Mouse (Mus musculus) embryonic facial prominence, embryonic 13.5 days (tissue): Measurements from ENCODE around the gene Sco2. TPM values are rescaled to one million over a fixed set of nuclear protein-coding genes. Genes with fewer than 3 reads are reported as not detected.

ENCODE experiments used
- ATAC-seq: fragments of 200-750 bp; cut with Nextera tagmentation; 2 replicates; pipeline ENCODE4 v1.8.0; 2017; ENCODE audit warnings: low read depth; ENCODE audit not compliant: insufficient number of reproducible peaks, insufficient read depth, low FRiP score, low TSS enrichment
- H3K27ac ChIP-seq: fragments of 300-500 bp; sonication (generic); 2 replicates; pipeline ENCODE4 v1.5.1; 2015; ENCODE audit warnings: moderate library complexity, mild to moderate bottlenecking, inconsistent platforms
- H3K27me3 ChIP-seq: fragments of 300-500 bp; sonication (generic); 2 replicates; pipeline ENCODE4 v1.6.1; 2015; ENCODE audit warnings: mild to moderate bottlenecking, inconsistent platforms
- H3K36me3 ChIP-seq: fragments of 300-500 bp; sonication (generic); 2 replicates; pipeline ENCODE4 v1.6.1; 2015; ENCODE audit warnings: mild to moderate bottlenecking, inconsistent platforms
- H3K4me1 ChIP-seq: fragments of 300-500 bp; sonication (generic); 2 replicates; pipeline ENCODE4 v1.6.1; 2015; ENCODE audit warnings: inconsistent platforms
- H3K4me2 ChIP-seq: fragments of 300-500 bp; sonication (generic); 2 replicates; pipeline ENCODE4 v1.6.1; 2015; ENCODE audit warnings: moderate library complexity, mild to moderate bottlenecking, inconsistent platforms
- H3K4me3 ChIP-seq: fragments of 300-500 bp; sonication (generic); 2 replicates; pipeline ENCODE4 v1.5.1; 2015; ENCODE audit warnings: mild to moderate bottlenecking, inconsistent platforms
- H3K9ac ChIP-seq: fragments of 300-500 bp; sonication (generic); 2 replicates; pipeline ENCODE4 v1.6.1; 2015; ENCODE audit warnings: mild to moderate bottlenecking, inconsistent platforms
- H3K9me3 ChIP-seq: fragments of 300-500 bp; sonication (generic); 2 replicates; pipeline ENCODE4 v1.6.1; 2016; ENCODE audit warnings: inconsistent platforms
- WGBS: fragments of 180-500 bp; shearing (Covaris S2); methylation state at CpG from one replicate; pipeline ENCODE4 v1.1.7; 2015; ENCODE audit warnings: mixed read lengths; 5-methylcytosine and 5-hydroxymethylcytosine counted together
- polyA plus RNA-seq: library from polyadenylated mRNA; unstranded; fragments of >200 nt; fragmentation: Nextera tagmentation; extraction: Ambion mirVana; gene quantifications from 2 replicates; pipeline ENCODE4 v1.2.1, GENCODE M21; 2015

Sco2 gene
- polyA plus RNA-seq = 4.6 and 4.7 TPM in 2 replicates

DNA sequence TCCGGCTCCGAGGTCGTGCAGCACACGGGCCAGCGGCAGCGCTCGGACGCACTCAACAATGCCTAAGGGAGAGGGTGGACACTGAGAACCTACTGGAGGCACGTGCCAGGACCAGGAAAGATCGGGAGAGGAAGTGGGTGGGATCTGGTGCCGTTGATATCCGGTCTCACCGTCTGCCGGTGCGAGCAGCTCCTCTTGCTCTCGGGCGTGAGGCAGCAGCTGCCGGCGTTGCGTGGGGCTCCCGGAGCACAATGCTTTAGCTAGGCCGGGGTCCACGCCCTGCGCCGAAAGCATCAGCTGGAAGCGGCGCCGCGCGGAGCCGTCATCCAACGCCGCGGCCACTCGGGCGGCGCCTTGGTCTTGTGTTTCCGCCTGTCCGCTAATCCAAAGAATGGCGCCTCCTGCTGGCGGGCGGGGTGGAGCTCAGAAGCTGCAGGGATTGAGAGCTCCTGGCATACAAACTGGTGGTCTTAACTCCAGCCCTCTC, at the start of gene Sco2:
Gene Sco2 (minus strand): TSS at position 85 of the 487 bp plus-strand sequence.
- Histone ChIP-seq H3K36me3 (peaks cover 41% of the 10 kb centered on the region), H3K4me2 (peak within 1 kb of the TSS; percentile 91), H3K9ac (peak within 1 kb of the TSS; percentile 81), H3K4me3 (peak within 1 kb of the TSS; percentile 72), H3K27me3 (peaks cover 31% of the 10 kb centered on the region), H3K9me3 (no peaks in the 10 kb centered on the region), H3K4me1 (peaks cover 36% of the 10 kb centered on the region), H3K27ac (peak within 1 kb of the TSS; percentile 88)
- under 1% methylated on average over 42 of the region's 42 CpGs for WGBS
- ATAC-seq = peak; percentile 67

DNA sequence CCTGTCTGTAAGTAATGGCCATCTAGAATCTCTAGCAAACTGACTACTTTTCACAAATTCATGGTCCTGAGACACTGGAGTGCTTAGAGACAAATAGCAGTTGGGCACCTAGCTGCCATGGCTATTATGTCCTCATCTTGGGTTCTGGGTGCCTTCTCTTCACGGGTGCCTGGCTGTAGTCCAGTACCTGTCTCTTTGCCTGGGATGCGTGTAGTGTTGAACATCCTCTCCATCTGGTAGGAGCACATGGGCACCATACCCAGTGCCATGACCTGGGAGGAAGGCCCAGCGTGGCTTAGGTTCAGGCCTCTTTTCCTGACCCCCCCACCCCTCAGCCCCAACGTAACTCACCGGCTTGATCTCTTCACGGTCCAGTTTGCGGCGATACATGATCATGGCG, 48.3 kb upstream of the Sco2 start:
- no peak for ATAC-seq
- no peaks in the 10 kb centered on the region for H3K27me3 ChIP-seq
- 88% methylated on average over 9 of the region's 9 CpGs for WGBS
- H3K36me3 ChIP-seq = peaks cover 39% of the 10 kb centered on the region
- no peaks in the 10 kb centered on the region for H3K9me3 ChIP-seq
- no peak overlapping the region for H3K4me3 ChIP-seq
- no peak overlapping the region for H3K27ac ChIP-seq
- H3K4me2 ChIP-seq = no peak overlapping the region
- H3K9ac ChIP-seq = no peak overlapping the region
- H3K4me1 ChIP-seq = peaks cover 7% of the 10 kb centered on the region; the same call in 1 of the 2 replicates

DNA sequence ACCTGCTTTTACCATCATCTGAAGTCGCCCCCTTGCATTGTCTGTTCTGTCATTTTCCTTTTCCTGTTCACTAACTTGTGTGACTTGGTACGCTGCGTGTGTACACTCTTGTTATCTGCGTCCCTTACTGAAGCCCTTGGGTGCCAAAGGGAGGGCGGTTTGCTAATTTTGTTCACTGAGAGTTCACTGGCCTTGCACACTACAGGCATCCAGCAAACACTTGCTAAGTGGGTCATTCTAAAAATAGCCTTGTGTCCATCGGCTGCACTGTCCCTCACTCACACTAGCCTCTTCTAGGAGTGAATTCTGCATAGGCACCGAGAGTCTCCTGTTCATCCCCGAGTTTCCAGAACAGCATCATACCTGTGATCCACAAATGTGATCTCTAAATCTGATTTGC, 41.6 kb upstream of the Sco2 start:
- no peak overlapping the region for H3K27ac ChIP-seq
- no peak overlapping the region for H3K4me2 ChIP-seq
- no peak for ATAC-seq
- peaks cover 12% of the 10 kb centered on the region for H3K36me3 ChIP-seq
- 88% methylated on average over 8 of the region's 8 CpGs for WGBS
- no peak overlapping the region for H3K4me3 ChIP-seq
- H3K9ac ChIP-seq = no peak overlapping the region
- no peaks in the 10 kb centered on the region for H3K4me1 ChIP-seq
- H3K9me3 ChIP-seq = no peaks in the 10 kb centered on the region
- H3K27me3 ChIP-seq = no peaks in the 10 kb centered on the region

DNA sequence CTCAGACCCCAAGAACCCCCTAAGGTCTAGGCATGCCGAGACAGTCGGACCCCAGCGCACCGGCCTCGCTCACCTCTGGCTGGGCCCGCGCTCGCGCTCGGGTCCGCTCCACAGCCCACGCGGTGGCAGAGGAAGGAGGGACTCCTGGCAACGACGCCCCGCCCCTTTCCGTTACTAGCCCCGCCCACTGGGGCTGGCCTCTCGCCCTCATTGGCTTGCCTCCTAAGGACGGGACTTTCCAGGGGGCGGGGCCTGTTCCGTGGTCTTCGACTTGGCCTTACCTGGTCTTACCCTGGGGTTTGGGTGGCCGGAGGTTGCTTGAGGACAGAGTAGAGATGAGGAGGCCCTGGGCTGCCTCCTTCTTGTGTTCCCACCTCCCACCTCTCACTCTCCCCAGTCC, 36.5 kb upstream of the Sco2 start, which contains the start of gene Syce3:
Gene Syce3 (minus strand): TSS at position 386 of the 400 bp plus-strand sequence.
- ATAC-seq = 0 out of 2 replicates have a peak, but pooled peaks have one; percentile 52
- H3K9ac ChIP-seq = no peak within 1 kb of the TSS
- 82% methylated on average over 20 of the region's 24 CpGs for WGBS

DNA sequence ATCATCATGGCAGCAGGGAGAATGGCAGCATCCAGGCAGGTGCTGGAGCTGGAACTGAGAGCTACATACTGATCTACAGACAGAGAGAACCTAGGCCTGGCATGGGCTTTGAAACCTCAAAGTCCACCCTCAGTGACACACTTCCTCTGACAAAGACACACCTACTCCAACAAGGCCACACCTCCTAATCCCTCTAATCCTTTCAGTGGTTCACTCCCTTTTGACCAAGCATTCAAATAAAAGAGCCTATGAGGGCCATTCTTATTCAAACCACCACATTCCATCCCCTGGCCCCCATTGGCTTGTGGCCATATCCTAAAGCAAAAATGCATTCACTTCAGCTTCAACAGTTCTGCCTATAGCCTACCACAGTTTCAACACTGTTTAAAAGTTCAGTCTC, 33.0 kb upstream of the Sco2 start:
- H3K9me3 ChIP-seq = peaks cover 9% of the 10 kb centered on the region; the same call in 1 of the 2 replicates
- no peaks in the 10 kb centered on the region for H3K4me1 ChIP-seq
- H3K36me3 ChIP-seq = no peaks in the 10 kb centered on the region
- no peak overlapping the region for H3K4me3 ChIP-seq
- no peak overlapping the region for H3K9ac ChIP-seq
- no peaks in the 10 kb centered on the region for H3K27me3 ChIP-seq
- no peak for ATAC-seq
- H3K4me2 ChIP-seq = no peak overlapping the region
- H3K27ac ChIP-seq = no peak overlapping the region

More for the DNA sequence above, 36.5 kb upstream of the Sco2 start, which contains the start of gene Syce3:
- Histone ChIP-seq H3K9me3 (peaks cover 9% of the 10 kb centered on the region; the same call in 1 of the 2 replicates), H3K4me2 (no peak within 1 kb of the TSS), H3K27ac (no peak within 1 kb of the TSS), H3K4me3 (no peak within 1 kb of the TSS), H3K27me3 (no peaks in the 10 kb centered on the region), H3K36me3 (no peaks in the 10 kb centered on the region), H3K4me1 (no peaks in the 10 kb centered on the region)

DNA sequence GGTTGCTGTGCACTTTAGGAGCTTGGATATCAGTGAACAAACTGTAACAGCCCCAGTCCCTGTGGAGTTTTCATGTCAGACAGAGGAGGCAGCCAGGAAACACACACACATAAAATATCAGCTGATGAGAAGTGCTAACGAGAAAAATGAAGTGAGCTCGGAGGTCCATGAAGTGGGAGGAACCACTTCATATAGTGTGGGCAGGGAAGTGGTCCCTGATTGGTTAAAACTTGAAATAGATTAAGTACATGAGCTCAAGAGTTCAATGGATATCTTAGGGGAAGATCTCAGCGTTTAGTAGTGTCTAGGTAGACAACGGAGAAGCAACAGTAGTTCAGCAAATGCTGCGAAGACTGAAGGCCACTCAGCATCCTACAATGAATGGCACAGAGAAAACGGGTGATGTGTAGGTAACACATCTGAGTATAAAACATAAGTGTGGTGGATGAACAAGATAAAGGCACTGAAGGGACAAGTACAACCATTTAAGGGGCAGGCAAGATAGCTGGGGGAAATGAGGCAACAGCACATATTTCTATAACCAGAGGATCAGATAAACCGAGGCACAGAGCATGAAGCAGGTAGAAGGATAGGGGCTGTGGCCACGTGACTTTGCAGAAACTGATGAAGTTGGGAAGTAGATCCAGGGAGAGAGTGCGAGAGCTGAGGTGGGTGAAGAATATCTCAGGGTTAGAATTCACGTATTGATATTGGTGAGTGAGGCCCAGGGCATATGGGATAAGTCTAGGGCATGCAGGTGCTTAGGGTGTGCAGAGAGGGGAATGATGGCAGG, 31.4 kb upstream of the Sco2 start:
- no peaks in the 10 kb centered on the region for H3K36me3 ChIP-seq
- H3K27me3 ChIP-seq = no peaks in the 10 kb centered on the region
- H3K27ac ChIP-seq = no peak overlapping the region
- no peak overlapping the region for H3K4me2 ChIP-seq
- no peak overlapping the region for H3K9ac ChIP-seq
- H3K9me3 ChIP-seq = peaks cover 9% of the 10 kb centered on the region; the same call in 1 of the 2 replicates
- H3K4me3 ChIP-seq = no peak overlapping the region
- WGBS = 81% methylated on average over 10 of the region's 10 CpGs
- no peaks in the 10 kb centered on the region for H3K4me1 ChIP-seq
- no peak for ATAC-seq

DNA sequence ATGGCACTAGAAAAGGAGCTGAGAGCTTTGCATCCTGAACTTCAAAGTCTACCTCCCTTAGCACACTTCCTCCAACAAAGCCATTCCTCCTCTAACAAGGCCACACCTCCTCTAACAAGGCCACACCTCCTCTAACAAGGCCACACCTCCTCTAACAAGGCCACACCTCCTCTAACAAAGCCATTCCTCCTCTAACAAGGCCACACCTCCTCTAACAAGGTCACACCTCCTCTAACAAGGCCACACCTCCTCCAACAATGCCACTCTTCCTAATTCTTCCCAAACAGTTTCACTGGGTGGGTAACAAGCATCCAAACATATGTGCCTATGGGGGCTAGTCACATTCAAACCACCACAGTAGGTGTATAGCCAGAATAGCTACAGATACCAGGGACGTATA, 28.8 kb upstream of the Sco2 start:
- no peaks in the 10 kb centered on the region for H3K36me3 ChIP-seq
- no peak for ATAC-seq
- 0 out of 2 replicates have a peak, but pooled peaks cover 5% of the 10 kb centered on the region for H3K9me3 ChIP-seq
- H3K27me3 ChIP-seq = no peaks in the 10 kb centered on the region
- H3K4me3 ChIP-seq = no peak overlapping the region
- no peak overlapping the region for H3K27ac ChIP-seq
- H3K4me2 ChIP-seq = no peak overlapping the region
- no peaks in the 10 kb centered on the region for H3K4me1 ChIP-seq
- no peak overlapping the region for H3K9ac ChIP-seq
- WGBS = 92% methylated on average over 1 of the region's 1 CpGs

DNA sequence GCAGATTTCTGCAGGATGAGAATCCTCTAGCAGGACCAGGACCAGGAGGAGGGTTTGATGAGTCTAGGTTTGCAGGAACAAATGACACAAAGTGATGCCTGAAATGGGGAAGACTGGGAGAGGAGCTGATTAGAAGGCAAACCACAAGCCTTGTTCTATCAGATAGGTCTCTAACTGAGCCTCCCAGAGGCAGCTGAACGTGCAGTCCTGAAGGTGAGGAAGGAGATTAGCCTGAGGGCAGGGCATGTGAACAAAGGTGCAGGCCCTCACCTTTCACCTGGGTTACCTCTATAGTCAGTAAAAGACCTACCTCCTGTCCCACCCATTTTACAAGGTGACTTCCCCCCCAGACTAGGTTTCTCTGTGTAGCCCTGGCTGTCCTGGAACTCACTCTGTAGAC, 26.1 kb upstream of the Sco2 start:
- Histone ChIP-seq H3K9ac (no peak overlapping the region), H3K27ac (no peak overlapping the region), H3K27me3 (no peaks in the 10 kb centered on the region), H3K4me3 (no peak overlapping the region), H3K4me1 (no peaks in the 10 kb centered on the region), H3K9me3 (no peaks in the 10 kb centered on the region), H3K36me3 (no peaks in the 10 kb centered on the region), H3K4me2 (no peak overlapping the region)
- ATAC-seq = no peak
- WGBS = 47% methylated on average over 1 of the region's 1 CpGs

DNA sequence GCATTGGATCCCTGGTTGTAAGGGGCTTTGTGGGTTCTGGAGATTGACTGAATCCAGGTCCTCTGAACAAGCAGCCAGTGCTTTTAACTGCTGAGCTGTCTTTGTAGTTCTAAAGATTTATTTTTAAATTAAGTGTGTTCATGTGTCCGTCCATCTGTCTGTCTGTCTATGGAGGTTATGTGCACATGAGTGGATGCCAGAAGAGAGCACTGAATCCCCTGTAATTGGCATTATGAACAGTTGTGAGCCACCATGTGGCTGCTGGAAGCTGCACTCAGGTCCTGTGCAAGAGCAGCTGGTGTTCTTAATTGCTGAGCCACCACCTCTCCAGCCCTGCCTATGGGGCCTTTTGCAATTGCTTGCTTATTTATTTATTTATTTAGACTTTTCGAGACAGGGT, 24.5 kb upstream of the Sco2 start:
- 84% methylated on average over 2 of the region's 2 CpGs for WGBS
- Histone ChIP-seq H3K36me3 (no peaks in the 10 kb centered on the region), H3K4me2 (no peak overlapping the region), H3K27ac (no peak overlapping the region), H3K4me3 (no peak overlapping the region), H3K27me3 (no peaks in the 10 kb centered on the region), H3K9me3 (no peaks in the 10 kb centered on the region), H3K9ac (no peak overlapping the region), H3K4me1 (no peaks in the 10 kb centered on the region)
- ATAC-seq = no peak

DNA sequence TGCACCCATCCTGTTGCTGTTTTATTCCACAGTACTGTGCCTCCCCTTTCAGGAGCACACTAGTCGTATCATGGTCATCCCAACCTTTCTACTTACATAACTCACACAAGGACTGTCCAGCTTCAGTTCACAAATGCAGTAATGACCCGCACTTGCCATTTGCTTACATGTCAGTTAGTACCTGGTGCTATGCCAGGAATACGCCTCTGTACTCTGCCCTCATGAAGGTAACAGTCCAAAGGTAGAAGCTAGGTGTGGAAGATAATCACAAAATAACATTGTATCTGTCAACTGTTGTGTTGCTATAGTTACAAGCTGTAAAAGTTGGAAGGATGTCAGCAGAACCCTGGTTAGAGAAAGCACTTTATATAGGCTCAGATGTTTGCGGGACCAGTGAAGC, 23.2 kb upstream of the Sco2 start:
- no peak for ATAC-seq
- no peaks in the 10 kb centered on the region for H3K4me1 ChIP-seq
- no peak overlapping the region for H3K4me3 ChIP-seq
- no peaks in the 10 kb centered on the region for H3K9me3 ChIP-seq
- no peaks in the 10 kb centered on the region for H3K27me3 ChIP-seq
- WGBS = 87% methylated on average over 4 of the region's 4 CpGs
- H3K9ac ChIP-seq = no peak overlapping the region
- no peak overlapping the region for H3K4me2 ChIP-seq
- no peaks in the 10 kb centered on the region for H3K36me3 ChIP-seq
- no peak overlapping the region for H3K27ac ChIP-seq

DNA sequence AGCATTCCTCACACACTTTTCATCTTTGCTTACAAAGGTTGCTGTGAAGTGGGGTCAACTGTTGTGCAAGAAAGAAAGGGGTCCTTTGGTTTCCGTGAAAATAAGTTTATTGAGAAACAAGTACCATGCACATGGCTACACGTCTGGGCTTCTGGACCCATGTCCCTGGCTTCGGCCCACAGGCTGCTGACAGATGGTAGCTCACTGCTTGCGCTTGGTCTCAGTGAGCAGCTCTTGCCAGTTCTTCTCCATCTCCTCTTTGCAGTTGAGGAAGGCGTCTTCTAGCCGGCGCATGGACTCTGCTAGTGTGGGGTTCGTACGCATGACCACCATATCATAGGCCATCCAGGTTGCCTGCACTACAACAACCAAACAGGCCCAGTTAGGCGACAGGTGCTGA, 16.4 kb upstream of the Sco2 start:
- no peak overlapping the region for H3K4me3 ChIP-seq
- H3K9me3 ChIP-seq = no peaks in the 10 kb centered on the region
- 0 out of 2 replicates have a peak, but pooled peaks cover 10% of the 10 kb centered on the region for H3K27me3 ChIP-seq
- H3K9ac ChIP-seq = no peak overlapping the region
- H3K36me3 ChIP-seq = no peaks in the 10 kb centered on the region
- no peak overlapping the region for H3K4me2 ChIP-seq
- no peak overlapping the region for H3K27ac ChIP-seq
- H3K4me1 ChIP-seq = no peaks in the 10 kb centered on the region
- no peak for ATAC-seq
- 90% methylated on average over 10 of the region's 10 CpGs for WGBS

DNA sequence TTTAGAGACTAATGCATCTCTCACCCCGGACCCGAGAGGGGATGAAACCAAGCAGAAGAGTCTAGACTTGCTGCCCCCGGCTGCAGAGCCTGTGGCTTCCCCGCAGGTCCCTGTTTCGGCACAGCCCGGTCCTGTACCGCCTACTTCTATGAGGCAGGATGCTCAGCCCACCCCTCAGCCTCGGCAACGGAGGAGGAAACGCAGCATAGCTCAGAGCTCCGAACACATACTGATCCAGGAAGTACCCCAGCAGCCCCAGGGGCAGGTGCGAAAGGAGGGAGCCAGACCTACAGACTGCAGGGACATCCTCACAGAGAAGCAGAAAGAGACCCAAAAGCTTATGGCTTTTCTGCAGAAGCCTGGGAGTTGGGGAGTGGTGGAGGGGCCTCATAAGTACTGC, 13.5 kb upstream of the Sco2 start:
- Histone ChIP-seq H3K9ac (no peak overlapping the region), H3K4me1 (no peaks in the 10 kb centered on the region), H3K27me3 (peaks cover 17% of the 10 kb centered on the region; the same call in 1 of the 2 replicates), H3K36me3 (no peaks in the 10 kb centered on the region), H3K9me3 (no peaks in the 10 kb centered on the region), H3K4me3 (no peak overlapping the region), H3K4me2 (no peak overlapping the region), H3K27ac (no peak overlapping the region)
- 36% methylated on average over 12 of the region's 12 CpGs for WGBS
- ATAC-seq = no peak
